Mouse (Mus musculus) testis, adult 2 months (tissue): ENCODE data around the gene Katnal1.
A peak's percentile ranks its signal among the peaks of the same experiment; 100 is the strongest.

Experiments
- CTCF ChIP-seq: fragments of 200-500 bp; IDR thresholded peaks from 2 replicates; pipeline ENCODE4 v1.5.1; 2012; ENCODE audit warnings: low read depth, mild to moderate bottlenecking, inconsistent platforms, low read length, moderate library complexity; ENCODE audit not compliant: control insufficient read depth, insufficient read depth, insufficient replicate concordance
- POLR2A ChIP-seq: fragments of 200-500 bp; IDR thresholded peaks from 2 replicates; pipeline ENCODE4 v1.6.1; 2012; ENCODE audit warnings: low read depth, mild to moderate bottlenecking, inconsistent platforms, low read length, moderate library complexity; ENCODE audit not compliant: control insufficient read depth

- TF ChIP-seq CTCF: peak; percentile 95
- TF ChIP-seq POLR2A: no peak
These were observed 97.4 kb downstream of the Katnal1 start for GRCm38 (mm10) chr5:148831596-148832257.
